Mouse (Mus musculus): ENCODE measurements around the gene Cdh6. TPM values are rescaled to one million over a fixed set of nuclear protein-coding genes. Genes with fewer than 3 reads are reported as not detected.

The Cdh6 gene
- total RNA-seq (2021) = 1 to 10 TPM; 5.4 to 5.5 TPM

DNA sequence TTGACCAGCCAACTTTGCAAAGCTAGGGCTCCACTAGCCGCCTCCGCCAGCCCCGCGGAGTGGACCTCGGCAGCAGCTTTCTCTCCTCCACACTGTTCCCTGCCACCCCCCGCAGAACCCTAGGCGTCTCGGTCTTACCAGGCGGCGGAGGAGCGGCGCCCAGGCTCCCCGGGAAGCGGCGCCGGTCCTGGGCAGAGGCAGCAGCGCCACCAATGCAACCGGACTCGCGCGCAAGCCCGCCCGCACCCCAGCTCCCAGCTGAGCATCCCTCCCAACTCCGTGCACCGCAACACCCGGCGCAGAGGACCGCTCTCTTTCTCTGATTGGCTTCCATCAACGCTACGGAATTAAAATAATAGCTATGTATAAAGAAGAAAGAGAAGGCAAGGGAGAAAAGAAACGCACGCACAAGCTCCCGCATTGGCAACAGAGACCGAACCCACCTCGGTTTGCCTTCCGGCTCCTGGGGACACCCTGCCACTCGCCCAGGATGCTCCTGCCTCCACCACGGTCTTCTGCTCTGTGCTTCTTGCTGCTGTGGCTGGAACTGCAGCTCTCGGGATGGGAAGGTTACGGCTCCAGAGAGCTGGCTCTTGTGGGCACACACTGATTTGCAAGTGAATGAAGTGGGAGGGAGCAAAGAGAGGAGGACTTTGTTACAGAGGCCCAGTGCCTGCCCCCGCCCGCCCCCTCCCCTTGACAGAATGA lies at the start of gene Cdh6:
Gene Cdh6, minus strand, starts transcription at position 605 of the 708 bp plus-strand sequence.
- peak; percentile 48 to 54 for DNase-seq

DNA sequence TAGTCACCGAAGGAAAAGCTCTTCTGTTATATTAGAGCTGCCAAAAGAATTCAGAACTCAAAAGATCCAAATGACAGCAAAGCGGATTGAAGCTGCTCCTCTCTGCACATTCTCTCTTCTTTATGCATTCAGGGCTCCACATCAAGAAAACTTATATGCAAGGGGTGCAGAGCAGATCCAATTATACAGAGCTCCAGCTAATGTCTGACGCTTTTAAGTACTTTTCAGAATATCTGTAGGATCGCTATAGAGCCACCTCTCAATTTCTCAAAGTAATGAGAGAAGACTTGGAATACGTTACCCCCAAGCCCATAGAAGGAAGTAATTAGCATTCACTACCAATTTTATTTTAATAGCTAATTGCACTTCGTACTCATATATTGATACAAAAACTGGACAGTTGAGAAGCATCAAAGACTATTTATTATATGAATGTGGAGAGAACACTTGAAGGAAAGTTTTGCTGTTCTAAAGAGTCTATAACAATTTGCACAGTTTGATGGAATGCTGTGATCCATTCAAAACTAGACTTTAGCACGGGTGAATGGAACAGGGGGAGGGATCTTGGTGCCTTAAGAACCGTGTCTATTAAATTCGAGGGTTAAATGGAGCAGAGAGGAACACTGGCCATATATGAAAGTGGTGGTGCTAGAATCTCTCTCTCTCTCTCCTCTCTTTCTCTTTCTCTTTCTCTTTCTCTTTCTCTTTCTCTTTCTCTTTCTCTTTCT lies 46.4 kb upstream of the Cdh6 start:
- no peak for DNase-seq

DNA sequence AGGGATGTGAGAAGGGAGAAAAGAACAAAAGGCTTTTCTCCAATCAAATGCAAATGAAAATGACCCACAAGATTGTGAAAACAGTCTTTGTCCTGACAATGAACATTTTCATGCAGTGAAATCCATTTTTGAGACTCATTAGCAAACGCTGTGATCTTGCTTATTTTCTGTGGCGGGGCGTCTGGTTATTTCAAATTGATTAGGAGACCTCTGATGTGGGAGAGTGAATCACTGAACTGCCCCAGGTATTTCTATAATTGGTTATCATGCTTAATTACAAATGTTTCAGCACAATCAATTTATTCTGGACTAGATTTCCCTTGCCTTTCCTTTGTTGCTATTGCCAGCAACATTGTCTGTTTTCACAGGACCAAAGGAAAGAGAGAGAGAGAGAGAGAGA lies 44.3 kb upstream of the Cdh6 start:
- no peak for DNase-seq

- DNase-seq = no peak
Measured at GRCm38 (mm10) chr15:13217161-13217560, 43.7 kb upstream of the Cdh6 start.

- no peak for DNase-seq
Measured at GRCm38 (mm10) chr15:13212956-13213355, 39.5 kb upstream of the Cdh6 start.

DNA sequence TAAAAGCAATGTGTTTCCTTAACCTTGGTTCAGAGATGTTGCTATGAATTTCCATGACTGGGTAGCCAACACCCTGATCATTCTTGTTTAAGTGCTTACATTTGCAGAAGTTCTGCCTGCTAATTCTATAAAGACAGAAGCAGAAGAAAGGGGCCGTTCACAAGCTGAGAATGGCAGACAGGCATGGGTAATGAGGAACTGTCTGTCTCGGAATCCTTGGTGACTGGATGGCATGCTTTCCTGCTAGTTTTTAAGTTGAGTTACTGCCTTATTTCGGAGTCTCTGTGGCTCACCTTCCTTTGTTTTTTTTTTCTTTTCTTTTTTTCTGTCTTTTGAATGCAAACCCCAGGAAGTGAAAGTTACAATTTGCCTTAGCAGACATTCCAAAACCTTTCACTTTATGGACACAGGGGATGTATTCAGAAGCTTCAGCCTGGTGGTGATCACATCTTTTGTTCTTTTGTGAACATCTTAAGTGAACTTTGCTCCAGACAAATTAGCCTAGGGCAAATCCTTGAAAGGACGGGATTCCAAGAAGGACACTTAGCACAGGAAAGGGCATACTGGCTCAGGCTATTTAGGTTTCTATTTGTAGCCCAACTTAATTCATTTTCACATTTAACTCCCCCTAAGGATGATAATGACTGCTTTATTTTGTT lies 38.7 kb upstream of the Cdh6 start:
- no peak for DNase-seq

GRCm38 (mm10) chr15:13210186-13210585 lies 36.7 kb upstream of the Cdh6 start:
- no peak for DNase-seq

GRCm38 (mm10) chr15:13208716-13209115 lies 35.2 kb upstream of the Cdh6 start:
- no peak for DNase-seq

DNA sequence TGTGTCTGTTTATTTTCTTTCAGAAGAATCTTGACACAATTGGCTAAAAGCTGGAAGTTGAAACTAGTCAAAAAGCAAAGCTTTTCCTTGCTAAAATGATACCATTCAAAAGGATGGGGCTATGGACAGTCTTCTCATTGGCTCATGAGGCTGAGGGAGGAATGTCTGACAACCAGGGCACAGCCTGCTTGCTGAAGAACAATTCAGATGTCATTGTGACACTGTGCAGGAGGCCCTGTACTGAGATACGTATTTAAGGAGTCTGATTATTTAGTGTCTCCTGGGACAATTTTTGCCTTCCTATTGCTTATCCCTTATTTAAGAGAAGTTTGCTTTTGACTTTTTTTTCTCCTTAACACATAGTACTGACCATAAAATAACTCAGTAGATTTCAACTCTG lies 22.8 kb upstream of the Cdh6 start:
- DNase-seq = no peak

DNA sequence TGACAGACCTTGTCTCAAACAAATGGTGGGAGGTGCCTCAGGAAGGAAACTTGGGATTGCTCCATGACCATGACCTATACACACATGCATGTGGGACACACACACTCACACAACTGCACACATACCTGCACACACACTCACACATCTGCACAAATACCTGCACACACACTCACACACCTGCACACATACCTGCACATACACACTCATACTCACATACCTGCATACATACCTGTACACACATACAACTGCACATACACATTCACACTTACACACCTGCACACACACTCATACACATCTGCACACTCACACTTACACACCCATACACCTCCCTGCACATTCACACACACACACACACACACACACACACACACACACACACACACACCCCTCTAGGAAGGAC lies 20.6 kb upstream of the Cdh6 start:
- no peak for DNase-seq

GRCm38 (mm10) chr15:13193076-13193475 lies 19.6 kb upstream of the Cdh6 start:
- no peak for DNase-seq

GRCm38 (mm10) chr15:13183661-13184060 lies 10.2 kb upstream of the Cdh6 start:
- DNase-seq = no peak

GRCm38 (mm10) chr15:13181430-13181829 lies 8.0 kb upstream of the Cdh6 start:
- DNase-seq = no peak

DNA sequence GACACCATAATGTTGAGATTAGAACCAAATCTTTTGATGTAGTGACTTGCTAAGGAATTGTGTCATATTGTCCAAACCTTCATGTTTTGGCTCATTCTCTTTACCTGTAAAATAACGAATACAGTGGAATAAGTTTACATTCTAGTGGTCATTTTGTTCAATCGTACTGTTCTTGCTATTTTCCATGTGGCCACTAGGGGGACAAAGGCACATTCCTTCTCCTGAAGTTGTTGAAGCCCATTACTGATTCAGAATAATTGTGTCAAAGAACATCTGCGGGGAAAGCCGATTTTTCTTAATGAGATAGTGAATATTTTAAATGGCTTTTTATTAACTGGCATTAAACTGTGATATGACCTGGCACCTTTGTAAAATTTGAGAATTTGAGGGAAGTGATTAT lies 7.5 kb upstream of the Cdh6 start:
- no peak for DNase-seq

- DNase-seq = no peak
Measured at GRCm38 (mm10) chr15:13175978-13176377, 2.5 kb upstream of the Cdh6 start.

DNA sequence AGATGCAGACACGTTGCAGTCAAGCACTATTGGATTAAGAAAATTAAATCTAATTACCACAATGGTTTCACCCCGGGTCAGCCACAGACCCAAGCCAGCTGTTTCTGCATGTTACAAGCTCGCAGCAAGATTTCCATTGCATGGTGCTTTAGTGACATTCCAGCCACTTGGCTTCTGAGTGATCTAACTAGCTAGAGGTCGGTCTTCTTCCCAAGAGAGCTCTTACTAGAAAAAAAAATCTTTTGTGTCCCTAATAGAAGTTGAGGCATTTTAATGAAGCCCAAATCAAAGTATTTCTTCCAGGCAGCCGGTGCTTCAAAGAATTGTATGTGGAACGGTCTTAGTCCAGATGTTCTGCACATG lies 1.1 kb upstream of the Cdh6 start:
- DNase-seq = no peak

DNA sequence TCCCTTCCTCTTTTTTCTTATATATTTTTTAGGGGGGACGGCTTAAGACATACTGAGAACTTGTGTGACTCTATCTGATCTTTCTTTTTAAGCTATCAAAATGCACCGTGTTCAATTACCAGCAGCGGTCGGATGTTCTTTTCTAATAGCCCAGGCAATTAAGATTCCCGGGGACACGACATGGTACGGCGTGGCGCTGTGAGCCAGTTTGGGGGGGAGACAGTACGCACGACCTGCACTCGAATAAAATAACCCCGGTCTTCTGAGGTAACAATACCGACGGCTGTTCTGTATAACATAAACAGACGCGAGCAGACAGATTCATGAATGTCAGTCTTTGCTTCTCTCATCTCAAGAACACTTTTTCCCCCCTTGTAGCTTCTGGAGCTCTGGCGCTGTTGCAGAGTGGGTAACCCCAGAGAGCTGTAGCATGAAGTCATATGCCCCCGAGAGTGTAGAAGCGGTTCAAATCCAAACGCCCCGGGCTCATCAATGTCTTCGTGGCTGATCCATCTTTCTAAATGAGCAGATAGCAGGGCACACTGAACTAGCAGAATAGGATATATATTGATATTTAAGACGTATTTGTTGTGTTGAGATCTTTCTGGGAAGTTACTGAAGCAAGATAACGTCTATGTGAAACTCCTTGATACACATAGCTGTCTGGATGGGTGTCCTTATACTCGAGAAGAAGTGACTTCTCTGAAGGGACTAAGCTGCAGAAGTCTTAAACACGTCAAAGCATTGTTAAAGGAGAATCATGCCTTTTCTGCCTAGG lies 554 bp upstream of the Cdh6 start:
- DNase-seq = no peak

GRCm38 (mm10) chr15:13172365-13173070 lies 957 bp downstream of the Cdh6 start:
- no peak for DNase-seq

DNA sequence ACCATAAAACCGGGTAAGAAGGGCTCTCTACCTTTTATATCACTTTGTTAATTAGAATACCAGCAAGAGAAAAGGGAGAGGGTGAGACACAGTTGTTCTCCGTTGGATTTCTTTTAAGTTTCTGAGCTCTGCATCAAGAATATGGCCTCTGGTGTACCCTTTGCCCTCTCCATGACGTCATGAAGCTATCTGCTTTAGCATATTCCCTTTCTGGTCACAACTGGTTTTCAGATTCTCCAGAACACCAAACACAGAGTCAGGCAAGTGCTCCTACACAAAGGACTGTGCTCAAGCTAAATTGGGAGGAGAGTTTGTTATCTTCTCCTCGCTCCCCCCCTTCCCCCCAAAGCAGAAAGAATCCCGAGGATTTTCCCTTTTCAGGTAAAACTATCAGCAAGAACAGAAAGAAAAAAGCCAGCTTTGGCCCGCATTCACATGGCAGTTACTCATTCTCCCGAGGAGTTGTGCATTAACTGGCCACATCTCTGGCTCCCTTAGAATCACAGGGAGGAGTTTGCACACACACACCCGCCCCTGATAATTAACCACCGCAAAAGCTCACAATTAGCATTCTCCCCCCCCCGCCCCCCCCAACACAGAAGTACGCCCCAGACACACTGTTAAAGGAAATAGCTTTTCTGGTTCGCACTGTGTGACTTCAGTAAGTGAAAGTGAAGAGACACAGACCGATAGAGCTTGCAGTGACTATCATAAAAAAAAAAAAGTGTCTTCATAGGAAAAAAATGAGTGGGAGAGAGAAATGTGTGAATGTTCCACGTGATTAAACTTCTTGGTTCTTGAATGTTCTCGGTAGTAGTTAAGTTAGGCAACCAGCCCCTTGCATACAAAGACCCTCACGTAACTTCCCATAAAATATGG lies 1.8 kb downstream of the Cdh6 start:
- DNase-seq = no peak

DNA sequence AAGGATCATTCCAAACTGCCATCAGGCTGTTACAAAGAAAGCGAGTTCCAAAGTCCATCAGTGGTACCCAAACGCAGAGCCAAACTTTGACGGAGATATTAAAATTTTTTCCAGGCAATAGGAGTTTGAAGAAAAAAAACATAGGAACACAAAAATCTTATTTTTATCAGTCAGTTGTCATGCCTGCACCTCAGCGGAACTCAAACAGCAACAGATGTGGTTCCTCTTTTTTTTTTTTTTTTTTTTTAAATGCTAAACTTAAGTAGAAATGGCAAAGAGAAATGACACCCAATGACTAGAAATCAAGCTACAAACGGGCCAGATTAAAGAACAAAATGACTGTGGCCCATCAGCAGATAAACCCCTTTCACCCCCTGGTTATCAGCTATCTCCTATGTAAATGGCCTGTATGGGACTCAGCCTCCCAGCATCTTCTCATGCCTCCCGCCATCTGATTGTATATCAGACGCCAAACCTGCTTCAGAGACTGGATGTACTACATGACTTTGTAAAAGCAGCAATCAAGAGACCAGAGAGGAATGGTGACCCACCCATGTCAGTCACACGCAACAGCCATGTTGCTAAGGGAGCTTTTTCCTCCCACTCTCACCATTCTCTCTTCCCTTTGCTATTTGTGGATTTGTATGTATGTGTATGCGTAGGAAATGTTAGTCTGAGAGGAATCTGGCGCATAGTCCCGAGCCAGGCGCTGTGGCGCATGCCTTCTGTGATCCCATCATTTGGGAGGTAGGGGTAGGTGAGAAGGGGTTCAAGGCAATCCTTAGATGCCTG lies 8.2 kb downstream of the Cdh6 start:
- DNase-seq = no peak
